Mouse (Mus musculus) heart, embryonic 16.5 days (tissue): ENCODE results near the gene Gria2. TPM values are rescaled to one million over a fixed set of nuclear protein-coding genes. Genes with fewer than 3 reads are reported as not detected.

Experiments
- ATAC-seq: fragments of 200-750 bp; cut with Nextera tagmentation; replicated peaks from 2 replicates; pipeline ENCODE4 v1.8.0; 2017; ENCODE audit warnings: moderate number of reproducible peaks; ENCODE audit not compliant: insufficient read depth, low FRiP score; ENCODE audit errors: extremely low read depth
- H3K27ac ChIP-seq: fragments of 300-500 bp; sonication (generic); 2 replicates; pipeline ENCODE4 v1.5.1; 2014; ENCODE audit warnings: mild to moderate bottlenecking, low read length, control low read depth, moderate library complexity
- H3K27me3 ChIP-seq: fragments of 300-500 bp; sonication (generic); 2 replicates; pipeline ENCODE4 v1.6.1; 2014; ENCODE audit warnings: low read length, mixed read lengths; ENCODE audit not compliant: control insufficient read depth, insufficient read depth
- H3K36me3 ChIP-seq: fragments of 300-500 bp; sonication (generic); 2 replicates; pipeline ENCODE4 v1.6.1; 2014; ENCODE audit not compliant: control insufficient read depth, insufficient read depth
- H3K4me1 ChIP-seq: fragments of 300-500 bp; sonication (generic); 2 replicates; pipeline ENCODE4 v1.6.1; 2014; ENCODE audit warnings: low read length, mixed read lengths; ENCODE audit not compliant: control insufficient read depth, insufficient read depth
- H3K4me2 ChIP-seq: fragments of 300-500 bp; sonication (generic); 2 replicates; pipeline ENCODE4 v1.6.1; 2014; ENCODE audit warnings: low read depth, mild to moderate bottlenecking, control low read depth, low read length
- H3K4me3 ChIP-seq: fragments of 300-500 bp; sonication (generic); 2 replicates; pipeline ENCODE4 v1.5.1; 2014; ENCODE audit warnings: mild to moderate bottlenecking, control low read depth, low read length
- H3K9ac ChIP-seq: fragments of 300-500 bp; sonication (generic); 2 replicates; pipeline ENCODE4 v1.6.1; 2014; ENCODE audit warnings: low read length, control low read depth
- H3K9me3 ChIP-seq: fragments of 300-500 bp; sonication (generic); replicated peaks from 2 replicates; pipeline ENCODE4 v1.6.1; 2016; ENCODE audit warnings: low read length; ENCODE audit not compliant: control insufficient read depth
- WGBS: fragments of 180-500 bp; shearing (Covaris S2); extraction: QIAGEN DNeasy Blood & Tissue Kit; methylation state at CpG from one replicate; pipeline ENCODE4 v1.1.7; 2014; 5-methylcytosine and 5-hydroxymethylcytosine counted together
- polyA plus RNA-seq: library from polyadenylated mRNA; unstranded; fragments of >200 nt; fragmentation: Nextera tagmentation; extraction: Ambion mirVana; gene quantifications from 2 replicates; pipeline ENCODE4 v1.2.1, GENCODE M21; 2015

Gene Gria2
- polyA plus RNA-seq: 0.35 and 0.50 TPM in 2 replicates

DNA sequence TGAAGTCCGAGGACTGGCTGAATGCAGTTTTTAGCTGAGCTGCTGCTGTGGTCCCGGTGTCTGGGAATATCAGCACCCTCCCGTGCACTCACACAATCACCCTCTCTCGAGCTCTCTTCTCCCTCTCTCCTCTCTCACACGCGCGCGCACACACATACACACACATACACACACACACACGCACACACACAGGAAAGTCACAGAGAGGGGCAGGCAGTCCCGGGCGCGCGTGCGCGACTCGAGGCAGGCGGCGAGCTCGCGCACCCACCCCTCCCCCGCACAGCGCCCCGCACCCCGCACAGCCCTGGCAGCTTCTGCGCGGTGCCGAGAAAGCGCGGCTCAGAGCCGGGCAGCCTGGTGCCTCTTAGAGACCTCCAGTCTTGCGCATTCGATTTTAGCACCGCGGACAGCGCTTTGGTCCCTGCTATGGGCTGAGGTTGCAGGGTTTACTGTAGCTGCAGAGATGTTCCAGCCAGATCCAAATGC, at the start of gene Gria2:
Gene Gria2, minus strand, starts transcription at position 240 of the 486 bp plus-strand sequence.
- Histone ChIP-seq H3K27me3 (peaks cover 29% of the 10 kb centered on the region), H3K27ac (no peak within 1 kb of the TSS), H3K9me3 (no peaks in the 10 kb centered on the region), H3K9ac (no peak within 1 kb of the TSS), H3K4me1 (peaks cover 13% of the 10 kb centered on the region), H3K4me2 (peak within 1 kb of the TSS; percentile 74), H3K36me3 (no peaks in the 10 kb centered on the region), H3K4me3 (peak within 1 kb of the TSS; percentile 46)
- ATAC-seq: peak; percentile 87
- WGBS: under 1% methylated on average over 35 of the region's 35 CpGs

DNA sequence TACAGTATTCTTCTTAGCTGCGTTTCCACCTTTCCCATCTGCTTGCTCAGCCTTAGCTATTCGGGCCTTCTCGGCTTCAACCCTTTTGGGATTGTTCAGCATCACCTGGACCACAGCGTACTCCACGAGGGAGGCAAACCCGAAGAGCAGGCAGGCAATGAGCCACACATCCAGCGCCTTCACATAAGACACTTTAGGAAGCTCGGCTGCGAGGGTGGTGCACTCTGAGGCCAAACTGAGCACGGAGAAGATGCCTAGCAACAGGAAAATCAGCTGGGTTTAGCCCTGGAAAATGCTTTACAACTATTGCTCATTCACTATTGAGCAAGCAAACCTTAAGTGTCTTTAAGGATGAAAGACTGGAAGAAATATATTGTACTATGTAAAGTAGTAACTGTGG, 48.3 kb upstream of the Gria2 start:
- Histone ChIP-seq H3K27me3 (no peaks in the 10 kb centered on the region), H3K4me1 (no peaks in the 10 kb centered on the region), H3K9ac (no peak overlapping the region), H3K4me3 (no peak overlapping the region), H3K9me3 (no peaks in the 10 kb centered on the region), H3K4me2 (no peak overlapping the region), H3K36me3 (no peaks in the 10 kb centered on the region), H3K27ac (no peak overlapping the region)
- 79% methylated on average over 10 of the region's 10 CpGs for WGBS
- no peak for ATAC-seq

DNA sequence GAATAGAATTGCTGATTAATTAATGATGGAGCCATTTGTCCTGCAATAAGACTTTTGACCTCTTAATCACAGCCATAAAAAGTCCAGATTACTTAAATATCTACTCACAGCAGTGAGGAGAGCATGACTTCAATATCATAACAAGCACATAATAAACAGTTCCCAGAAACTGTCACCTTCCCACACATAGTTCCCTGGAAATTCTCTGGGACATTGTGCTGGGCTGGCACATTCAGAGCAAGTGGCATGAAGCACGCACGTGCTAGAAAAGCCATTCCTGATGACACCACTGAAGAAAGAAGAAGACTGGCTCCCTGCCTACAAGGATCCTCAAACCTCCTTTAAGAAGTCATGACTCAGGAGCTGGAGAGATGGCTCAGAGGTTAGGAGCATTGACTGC, 43.0 kb upstream of the Gria2 start:
- H3K9me3 ChIP-seq: no peaks in the 10 kb centered on the region
- H3K9ac ChIP-seq: no peak overlapping the region
- WGBS: 72% methylated on average over 2 of the region's 2 CpGs
- no peak for ATAC-seq
- no peak overlapping the region for H3K4me3 ChIP-seq
- no peaks in the 10 kb centered on the region for H3K4me1 ChIP-seq
- H3K27me3 ChIP-seq: no peaks in the 10 kb centered on the region
- H3K4me2 ChIP-seq: no peak overlapping the region
- H3K27ac ChIP-seq: no peak overlapping the region
- no peaks in the 10 kb centered on the region for H3K36me3 ChIP-seq

DNA sequence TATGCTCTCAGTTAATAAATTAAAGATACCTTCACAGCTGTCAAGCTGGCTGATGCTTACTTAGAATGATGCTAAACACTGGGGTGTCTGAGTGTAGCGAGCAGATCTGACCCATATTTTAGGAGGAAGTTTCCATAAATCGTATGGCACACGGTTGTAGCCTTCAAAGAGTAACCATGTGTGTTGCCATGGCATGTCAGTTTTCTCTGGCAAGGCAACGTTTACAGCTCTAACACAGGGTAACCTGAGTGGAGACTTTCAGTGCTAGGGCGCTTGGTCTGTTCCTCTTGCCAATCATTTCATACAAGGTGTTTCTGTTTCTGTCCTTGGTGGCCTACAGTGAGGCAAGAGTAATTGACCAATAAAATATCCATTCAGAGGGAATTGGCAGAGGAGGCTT, 37.2 kb upstream of the Gria2 start:
- H3K4me3 ChIP-seq: no peak overlapping the region
- H3K9ac ChIP-seq: no peak overlapping the region
- no peaks in the 10 kb centered on the region for H3K4me1 ChIP-seq
- 72% methylated on average over 5 of the region's 5 CpGs for WGBS
- H3K27ac ChIP-seq: no peak overlapping the region
- H3K9me3 ChIP-seq: no peaks in the 10 kb centered on the region
- H3K27me3 ChIP-seq: no peaks in the 10 kb centered on the region
- no peak overlapping the region for H3K4me2 ChIP-seq
- H3K36me3 ChIP-seq: no peaks in the 10 kb centered on the region
- ATAC-seq: no peak

- ATAC-seq: no peak
Measured at GRCm38 (mm10) chr3:80837583-80837982, 34.9 kb upstream of the Gria2 start.

GRCm38 (mm10) chr3:80823975-80824374, 21.3 kb upstream of the Gria2 start:
- H3K9ac ChIP-seq: no peak overlapping the region
- no peaks in the 10 kb centered on the region for H3K9me3 ChIP-seq
- H3K27me3 ChIP-seq: no peaks in the 10 kb centered on the region
- ATAC-seq: no peak
- no peak overlapping the region for H3K4me2 ChIP-seq
- no peaks in the 10 kb centered on the region for H3K36me3 ChIP-seq
- WGBS: 73% methylated on average over 1 of the region's 1 CpGs
- no peak overlapping the region for H3K27ac ChIP-seq
- H3K4me3 ChIP-seq: no peak overlapping the region
- H3K4me1 ChIP-seq: no peaks in the 10 kb centered on the region

More at GRCm38 (mm10) chr3:80837583-80837982, 34.9 kb upstream of the Gria2 start:
- Histone ChIP-seq H3K9ac (no peak overlapping the region), H3K27ac (no peak overlapping the region), H3K27me3 (no peaks in the 10 kb centered on the region), H3K36me3 (no peaks in the 10 kb centered on the region), H3K9me3 (no peaks in the 10 kb centered on the region), H3K4me1 (no peaks in the 10 kb centered on the region), H3K4me2 (no peak overlapping the region), H3K4me3 (no peak overlapping the region)
- WGBS: 59% methylated on average over 3 of the region's 3 CpGs

DNA sequence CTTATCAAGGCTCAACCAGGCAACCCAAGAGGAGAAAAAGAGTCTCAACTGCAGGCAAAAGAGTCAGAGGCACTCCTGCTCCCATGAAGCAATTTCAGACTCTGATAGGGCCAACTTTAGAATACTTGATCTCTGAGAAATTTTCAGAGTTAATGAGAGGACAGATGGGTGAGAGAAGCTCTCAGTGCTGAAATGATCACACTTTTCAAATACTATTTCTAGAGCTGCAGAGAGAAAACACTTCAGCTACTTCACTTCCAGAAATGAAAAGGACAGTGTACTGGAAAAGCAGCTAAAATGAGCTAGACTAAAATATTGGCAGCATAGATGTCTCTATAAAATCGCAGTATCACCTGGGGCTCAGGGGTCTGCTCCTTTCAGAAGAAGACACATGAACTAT, 16.0 kb upstream of the Gria2 start:
- no peak overlapping the region for H3K27ac ChIP-seq
- H3K4me1 ChIP-seq: no peaks in the 10 kb centered on the region
- no peak for ATAC-seq
- H3K27me3 ChIP-seq: no peaks in the 10 kb centered on the region
- H3K9ac ChIP-seq: no peak overlapping the region
- no peaks in the 10 kb centered on the region for H3K36me3 ChIP-seq
- WGBS: 81% methylated on average over 1 of the region's 1 CpGs
- H3K9me3 ChIP-seq: no peaks in the 10 kb centered on the region
- no peak overlapping the region for H3K4me2 ChIP-seq
- no peak overlapping the region for H3K4me3 ChIP-seq

GRCm38 (mm10) chr3:80813734-80814133, 11.1 kb upstream of the Gria2 start:
- H3K9ac ChIP-seq: no peak overlapping the region
- H3K4me2 ChIP-seq: no peak overlapping the region
- no peak overlapping the region for H3K27ac ChIP-seq
- no peaks in the 10 kb centered on the region for H3K27me3 ChIP-seq
- H3K4me3 ChIP-seq: no peak overlapping the region
- no peaks in the 10 kb centered on the region for H3K36me3 ChIP-seq
- no peak for ATAC-seq
- H3K9me3 ChIP-seq: no peaks in the 10 kb centered on the region
- no peaks in the 10 kb centered on the region for H3K4me1 ChIP-seq

DNA sequence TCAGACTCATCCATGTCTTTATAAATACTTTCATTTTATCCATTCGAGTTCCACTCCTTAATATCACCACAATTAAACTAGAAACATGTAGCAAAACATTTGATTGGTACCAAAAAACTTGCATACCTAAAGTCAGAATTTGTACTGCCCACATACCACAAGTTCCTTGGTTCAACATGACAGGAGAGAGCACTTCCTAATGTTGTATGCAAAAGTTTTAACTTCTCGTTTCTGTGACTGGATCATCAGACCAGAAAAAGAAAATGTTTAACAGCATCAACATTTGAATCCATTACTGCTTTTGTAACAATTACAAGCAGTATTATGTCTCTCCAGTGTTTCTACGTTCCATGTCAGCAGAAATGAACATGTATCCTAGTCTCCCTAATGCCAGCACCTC, 9.6 kb upstream of the Gria2 start:
- H3K4me3 ChIP-seq: no peak overlapping the region
- no peaks in the 10 kb centered on the region for H3K36me3 ChIP-seq
- H3K27me3 ChIP-seq: no peaks in the 10 kb centered on the region
- WGBS: 70% methylated on average over 3 of the region's 3 CpGs
- no peak overlapping the region for H3K27ac ChIP-seq
- H3K9ac ChIP-seq: no peak overlapping the region
- no peak overlapping the region for H3K4me2 ChIP-seq
- H3K9me3 ChIP-seq: no peaks in the 10 kb centered on the region
- no peak for ATAC-seq
- H3K4me1 ChIP-seq: no peaks in the 10 kb centered on the region
